Mouse (Mus musculus) limb, embryonic 13.5 days (tissue): ENCODE results near the gene Nr5a1. TPM values are rescaled to one million over a fixed set of nuclear protein-coding genes. Genes with fewer than 3 reads are reported as not detected.

Experiments
- ATAC-seq: fragments of 200-750 bp; cut with Nextera tagmentation; 2 replicates; pipeline ENCODE4 v1.8.0; 2017; ENCODE audit warnings: low read depth, moderate number of reproducible peaks, moderate TSS enrichment; ENCODE audit not compliant: low FRiP score
- H3K27ac ChIP-seq: fragments of 300-500 bp; sonication (generic); 2 replicates; pipeline ENCODE4 v1.5.1; 2015; ENCODE audit warnings: inconsistent platforms, mild to moderate bottlenecking, moderate library complexity
- H3K27me3 ChIP-seq: fragments of 300-500 bp; sonication (generic); 2 replicates; pipeline ENCODE4 v1.6.1; 2015; ENCODE audit warnings: mild to moderate bottlenecking, inconsistent platforms
- H3K36me3 ChIP-seq: fragments of 300-500 bp; sonication (generic); 2 replicates; pipeline ENCODE4 v1.6.1; 2015; ENCODE audit warnings: inconsistent platforms, mild to moderate bottlenecking, moderate library complexity
- H3K4me1 ChIP-seq: fragments of 300-500 bp; sonication (generic); 2 replicates; pipeline ENCODE4 v1.6.1; 2015; ENCODE audit warnings: inconsistent platforms
- H3K4me2 ChIP-seq: fragments of 300-500 bp; sonication (generic); replicated peaks from 2 replicates; pipeline ENCODE4 v1.6.1; 2015; ENCODE audit warnings: inconsistent platforms, mild to moderate bottlenecking, moderate library complexity
- H3K4me3 ChIP-seq: fragments of 300-500 bp; sonication (generic); 2 replicates; pipeline ENCODE4 v1.5.1; 2015; ENCODE audit warnings: moderate library complexity, mild to moderate bottlenecking, inconsistent platforms
- H3K9ac ChIP-seq: fragments of 300-500 bp; sonication (generic); 2 replicates; pipeline ENCODE4 v1.6.1; 2015; ENCODE audit warnings: mild to moderate bottlenecking, inconsistent platforms
- H3K9me3 ChIP-seq: fragments of 300-500 bp; sonication (generic); 2 replicates; pipeline ENCODE4 v1.6.1; 2016; ENCODE audit warnings: inconsistent platforms
- WGBS: fragments of 180-500 bp; shearing (Covaris S2); methylation state at CpG from one replicate; pipeline ENCODE4 v1.1.7; 2015; 5-methylcytosine and 5-hydroxymethylcytosine counted together
- polyA plus RNA-seq: library from polyadenylated mRNA; unstranded; fragments of >200 nt; fragmentation: Nextera tagmentation; extraction: Ambion mirVana; gene quantifications from 2 replicates; pipeline ENCODE4 v1.2.1, GENCODE M21; 2015

Nr5a1 gene
- polyA plus RNA-seq, 1 experiment from 2014 or later: not detected

DNA sequence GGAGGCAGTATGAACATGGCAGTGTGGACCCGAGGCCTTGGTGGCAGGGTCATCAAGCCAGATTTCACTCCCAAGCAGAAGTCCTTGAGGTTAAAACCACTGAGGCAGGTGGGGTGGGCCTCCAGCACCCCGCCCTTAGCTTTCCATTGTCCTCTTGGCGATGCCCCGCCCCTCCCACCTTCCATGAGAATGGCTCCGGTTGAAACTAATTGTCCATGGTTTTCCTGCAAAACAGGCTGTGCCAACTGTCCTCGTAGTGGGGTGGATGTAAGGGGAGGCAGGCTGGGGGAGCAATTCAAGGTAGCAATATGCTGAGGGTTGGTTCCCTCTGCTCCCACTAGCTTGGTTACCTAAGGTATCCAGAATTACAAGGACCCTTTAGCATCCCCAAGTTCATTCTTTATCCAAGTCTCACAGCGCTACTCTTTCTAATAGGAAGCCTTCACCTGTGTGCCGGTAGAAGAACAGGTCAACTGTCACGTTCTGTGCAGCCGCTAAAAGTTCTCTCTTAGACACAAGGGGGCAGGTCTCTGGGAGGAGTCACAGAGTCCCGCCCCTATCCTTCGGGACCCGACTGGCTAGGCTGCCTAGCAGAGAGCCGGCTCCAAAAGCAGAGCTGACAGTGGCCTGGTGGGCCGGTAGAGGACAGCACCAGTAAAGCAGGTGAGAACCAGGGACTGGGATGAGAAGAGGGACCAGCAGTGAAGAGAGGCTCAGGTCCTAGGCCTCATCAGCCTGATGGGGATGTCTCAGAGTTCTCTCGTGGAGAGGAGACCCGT is 45.4 kb downstream of the Nr5a1 start:
- Histone ChIP-seq H3K4me2 (peak overlapping the region; percentile 48), H3K4me1 (peaks cover 6% of the 10 kb centered on the region; the same call in 1 of the 2 replicates), H3K36me3 (no peaks in the 10 kb centered on the region), H3K9me3 (no peaks in the 10 kb centered on the region), H3K9ac (peak overlapping the region; percentile 26; the same call in 1 of the 2 replicates), H3K27ac (no peak overlapping the region), H3K27me3 (peaks cover 34% of the 10 kb centered on the region), H3K4me3 (peak overlapping the region; percentile 10; the same call in 1 of the 2 replicates)
- 14% methylated on average over 17 of the region's 17 CpGs for WGBS
- peak; percentile 78; the same call in 1 of the 2 replicates for ATAC-seq

DNA sequence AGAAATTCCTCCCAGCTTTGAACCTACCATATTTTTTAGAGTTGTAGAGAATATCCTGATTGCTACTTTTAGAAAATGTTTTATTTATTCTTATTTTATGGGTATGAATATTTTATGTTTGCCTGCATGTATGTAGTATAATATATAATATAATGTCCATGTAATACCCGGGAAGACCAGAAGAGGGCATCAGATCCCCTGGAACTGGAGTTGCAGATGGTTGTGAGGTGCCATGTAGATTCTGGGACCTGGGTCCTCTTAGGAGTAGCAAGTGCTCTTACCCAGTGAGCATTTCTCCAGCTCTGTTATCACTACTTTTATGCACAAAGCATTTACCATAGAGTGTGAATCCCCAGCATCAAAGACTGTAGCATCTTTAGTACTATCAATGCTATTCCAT is 52.9 kb downstream of the Nr5a1 start:
- Histone ChIP-seq H3K4me1 (no peaks in the 10 kb centered on the region), H3K9ac (no peak overlapping the region), H3K9me3 (no peaks in the 10 kb centered on the region), H3K27ac (no peak overlapping the region), H3K4me2 (no peak overlapping the region), H3K27me3 (no peaks in the 10 kb centered on the region; the same call in 1 of the 2 replicates), H3K4me3 (no peak overlapping the region), H3K36me3 (no peaks in the 10 kb centered on the region)
- WGBS: 7% methylated on average over 1 of the region's 1 CpGs
- ATAC-seq: no peak

DNA sequence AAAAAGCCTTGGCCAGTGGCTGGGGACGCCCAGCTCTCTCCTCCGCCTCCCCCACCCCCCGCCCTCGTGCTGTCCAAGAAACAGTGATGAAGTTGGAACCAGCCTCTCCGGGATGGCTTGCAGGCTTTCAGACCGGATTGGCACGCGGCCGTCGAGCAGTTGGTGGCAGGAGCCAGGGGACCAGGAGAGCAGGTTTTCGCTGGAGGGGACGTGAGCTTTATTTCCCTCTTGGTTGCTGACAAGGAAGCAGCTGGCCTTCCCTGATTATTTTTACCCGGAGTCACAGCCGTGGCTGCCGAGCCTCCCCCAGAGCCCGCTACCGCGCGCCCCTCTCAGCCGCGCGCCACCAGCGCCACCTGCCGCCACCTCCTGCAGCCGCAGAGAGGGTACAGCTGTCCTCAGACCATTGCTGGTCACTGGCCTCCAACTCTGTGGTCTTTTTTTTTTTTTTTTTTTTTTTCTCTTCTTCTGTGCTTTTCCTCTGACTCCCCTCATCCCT is 56.0 kb downstream of the Nr5a1 start:
- Histone ChIP-seq H3K9me3 (no peaks in the 10 kb centered on the region), H3K4me1 (no peaks in the 10 kb centered on the region), H3K36me3 (no peaks in the 10 kb centered on the region), H3K4me3 (peak overlapping the region; percentile 45), H3K27me3 (no peaks in the 10 kb centered on the region; the same call in 1 of the 2 replicates), H3K9ac (peak overlapping the region; percentile 62), H3K4me2 (peak overlapping the region; percentile 70), H3K27ac (no peak overlapping the region)
- WGBS: under 1% methylated on average over 25 of the region's 25 CpGs
- ATAC-seq: peak; percentile 94

DNA sequence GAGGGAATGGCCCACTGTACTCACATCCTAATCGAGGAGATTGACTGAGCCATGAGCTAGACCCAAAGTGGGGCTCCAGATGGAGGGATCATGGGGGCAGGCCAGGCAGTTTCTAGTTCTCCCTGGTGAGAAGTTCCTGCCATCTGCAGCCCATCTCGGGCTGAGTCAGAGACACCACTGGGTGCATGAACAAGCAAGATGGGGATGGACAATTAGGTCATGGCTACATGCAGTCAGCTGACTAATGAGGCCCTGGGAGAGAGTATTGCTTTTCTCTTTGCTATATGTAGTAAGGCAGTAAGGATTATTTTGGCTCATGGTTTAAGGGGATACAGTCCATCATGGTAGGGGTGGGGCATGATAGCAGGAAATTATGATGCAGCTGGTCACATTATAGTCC is 60.6 kb downstream of the Nr5a1 start:
- Histone ChIP-seq H3K9me3 (no peaks in the 10 kb centered on the region), H3K27me3 (no peaks in the 10 kb centered on the region; the same call in 1 of the 2 replicates), H3K4me3 (no peak overlapping the region), H3K4me2 (no peak overlapping the region), H3K36me3 (no peaks in the 10 kb centered on the region), H3K27ac (no peak overlapping the region), H3K9ac (no peak overlapping the region), H3K4me1 (peaks cover 20% of the 10 kb centered on the region)
- ATAC-seq: no peak
- WGBS: 81% methylated on average over 2 of the region's 2 CpGs

DNA sequence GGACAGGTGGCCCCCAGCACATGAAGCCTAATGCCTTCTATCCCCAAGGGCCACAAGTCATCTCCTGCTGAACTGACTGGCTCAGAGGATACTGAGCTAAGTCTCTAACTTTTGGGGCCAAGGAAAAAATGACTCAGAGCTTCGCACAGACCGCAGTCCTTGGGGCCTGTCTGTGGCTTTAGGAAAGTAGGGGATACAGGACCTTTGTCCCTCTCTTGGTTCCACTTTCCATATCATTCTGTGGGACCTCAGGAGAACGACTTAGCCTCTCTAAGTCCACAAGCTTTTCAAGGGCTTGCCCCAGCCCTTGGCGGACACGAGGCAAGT is 61.1 kb downstream of the Nr5a1 start:
- no peaks in the 10 kb centered on the region; the same call in 1 of the 2 replicates for H3K27me3 ChIP-seq
- no peak overlapping the region for H3K4me2 ChIP-seq
- no peak overlapping the region for H3K4me3 ChIP-seq
- no peaks in the 10 kb centered on the region for H3K36me3 ChIP-seq
- no peak overlapping the region for H3K27ac ChIP-seq
- peaks cover 20% of the 10 kb centered on the region for H3K4me1 ChIP-seq
- no peak for ATAC-seq
- peaks cover 3% of the 10 kb centered on the region; the same call in 1 of the 2 replicates for H3K9me3 ChIP-seq
- H3K9ac ChIP-seq: no peak overlapping the region
- 81% methylated on average over 5 of the region's 5 CpGs for WGBS

DNA sequence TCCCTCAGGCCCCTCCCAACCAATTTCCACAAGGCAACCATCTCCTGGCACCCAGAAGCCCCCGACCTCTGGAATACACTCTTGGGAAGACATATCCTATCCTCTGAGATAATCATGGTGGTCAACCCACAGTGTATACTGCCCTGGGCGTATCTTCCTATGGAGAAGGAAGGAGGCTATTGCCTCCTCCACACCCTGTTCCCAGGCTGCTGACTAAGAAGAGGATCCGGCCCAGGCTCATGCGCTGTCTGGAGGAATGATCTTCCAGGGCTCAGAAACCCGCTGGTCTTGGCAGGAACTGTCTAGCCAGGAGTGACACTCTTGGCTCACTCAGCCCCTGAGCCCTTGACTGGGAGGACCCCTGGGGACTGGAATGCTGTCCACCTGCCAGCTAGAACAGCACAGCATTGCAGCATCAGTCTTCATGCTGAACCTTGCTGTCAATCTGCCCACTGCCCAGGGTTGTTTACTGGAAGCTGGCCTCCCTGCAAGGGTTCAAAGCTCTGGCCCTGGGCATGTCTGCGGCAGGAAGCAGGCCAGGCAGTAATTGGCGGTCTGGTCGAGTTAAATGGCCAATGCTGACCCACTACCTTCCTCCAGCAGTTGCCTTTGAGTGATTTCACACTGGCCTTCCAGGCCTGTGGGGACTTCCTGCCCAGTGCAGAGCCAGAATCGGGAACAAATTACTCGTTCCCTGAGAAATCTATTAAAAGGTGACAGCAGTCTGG is 61.6 kb downstream of the Nr5a1 start:
- 0 out of 2 replicates have a peak overlapping the region, but pooled peaks have one; percentile 3 for H3K27ac ChIP-seq
- 43% methylated on average over 10 of the region's 10 CpGs for WGBS
- no peak overlapping the region for H3K4me3 ChIP-seq
- H3K36me3 ChIP-seq: no peaks in the 10 kb centered on the region
- ATAC-seq: no peak
- H3K9ac ChIP-seq: no peak overlapping the region
- peaks cover 3% of the 10 kb centered on the region; the same call in 1 of the 2 replicates for H3K9me3 ChIP-seq
- peaks cover 20% of the 10 kb centered on the region for H3K4me1 ChIP-seq
- no peaks in the 10 kb centered on the region; the same call in 1 of the 2 replicates for H3K27me3 ChIP-seq
- no peak overlapping the region for H3K4me2 ChIP-seq

DNA sequence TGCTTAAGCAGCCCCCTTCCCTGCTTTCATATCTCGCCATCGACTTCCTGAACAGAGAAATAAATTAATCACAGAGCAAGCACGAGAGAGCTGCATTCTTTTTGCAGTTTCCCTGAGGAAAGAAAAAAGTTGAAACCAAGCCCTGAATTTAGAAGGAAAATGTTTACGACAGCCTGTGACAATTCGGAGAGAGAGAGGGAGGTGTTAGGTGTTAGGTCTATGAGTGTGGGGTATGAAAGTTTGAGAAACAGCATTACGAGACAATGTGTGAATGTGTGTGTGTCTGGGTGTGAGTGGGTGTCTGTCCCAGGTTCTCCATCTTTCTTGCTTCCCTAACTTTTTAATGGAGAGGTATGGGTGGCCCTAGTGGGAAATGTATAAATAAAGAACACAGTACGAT is 62.2 kb downstream of the Nr5a1 start:
- no peak for ATAC-seq
- H3K4me1 ChIP-seq: peaks cover 27% of the 10 kb centered on the region
- H3K27ac ChIP-seq: no peak overlapping the region
- H3K27me3 ChIP-seq: no peaks in the 10 kb centered on the region
- no peak overlapping the region for H3K4me3 ChIP-seq
- H3K36me3 ChIP-seq: no peaks in the 10 kb centered on the region
- 46% methylated on average over 7 of the region's 7 CpGs for WGBS
- H3K9me3 ChIP-seq: peaks cover 3% of the 10 kb centered on the region; the same call in 1 of the 2 replicates
- H3K4me2 ChIP-seq: no peak overlapping the region
- 0 out of 2 replicates have a peak overlapping the region, but pooled peaks have one; percentile 2 for H3K9ac ChIP-seq

DNA sequence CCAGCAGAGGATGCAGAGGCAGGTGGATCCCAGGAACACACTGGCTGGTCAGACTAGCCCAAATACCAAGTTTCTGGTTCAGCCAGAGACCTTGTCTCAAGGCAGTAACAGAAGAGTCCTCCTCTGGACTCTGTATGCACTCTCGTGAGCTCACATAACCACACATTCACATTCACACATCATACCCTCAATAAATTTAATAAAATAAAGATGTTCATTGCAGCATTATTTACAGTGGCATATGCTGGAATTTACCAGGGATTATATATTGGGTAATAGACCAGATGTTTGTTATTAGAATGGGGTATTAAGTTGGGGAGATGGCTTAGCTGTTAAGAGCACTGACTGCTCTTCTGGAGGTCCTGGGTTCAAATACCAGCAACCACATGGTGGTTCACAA is 64.0 kb downstream of the Nr5a1 start:
- WGBS: 21% methylated on average over 1 of the region's 1 CpGs
- Histone ChIP-seq H3K27ac (no peak overlapping the region), H3K4me2 (no peak overlapping the region), H3K4me3 (no peak overlapping the region), H3K9me3 (peaks cover 3% of the 10 kb centered on the region; the same call in 1 of the 2 replicates), H3K4me1 (peaks cover 29% of the 10 kb centered on the region), H3K27me3 (no peaks in the 10 kb centered on the region), H3K36me3 (no peaks in the 10 kb centered on the region), H3K9ac (no peak overlapping the region)
- no peak; the same call in 1 of the 2 replicates for ATAC-seq

DNA sequence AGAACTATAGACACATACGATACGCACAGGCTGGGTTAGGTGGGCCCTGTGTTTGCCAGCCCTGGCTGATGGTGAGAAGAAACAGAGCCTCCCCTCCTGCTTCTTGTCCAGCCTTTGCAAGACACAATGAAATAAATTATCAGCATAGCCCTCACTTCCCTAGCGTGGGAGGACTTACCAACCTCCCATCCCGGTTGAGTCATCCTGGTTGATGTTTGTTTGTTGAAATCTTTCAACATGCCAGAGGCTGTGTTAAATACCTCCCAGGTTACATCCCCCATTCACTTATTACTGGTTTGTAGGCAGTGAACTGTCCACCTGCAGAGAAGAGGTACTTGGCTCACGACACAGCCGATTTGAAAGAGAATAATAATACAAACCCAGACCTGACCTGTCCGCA is 66.7 kb downstream of the Nr5a1 start:
- Histone ChIP-seq H3K9me3 (peaks cover 3% of the 10 kb centered on the region; the same call in 1 of the 2 replicates), H3K4me3 (no peak overlapping the region), H3K27me3 (no peaks in the 10 kb centered on the region), H3K9ac (no peak overlapping the region), H3K27ac (no peak overlapping the region), H3K36me3 (no peaks in the 10 kb centered on the region), H3K4me2 (no peak overlapping the region), H3K4me1 (peaks cover 30% of the 10 kb centered on the region)
- WGBS: 90% methylated on average over 7 of the region's 7 CpGs
- ATAC-seq: no peak

DNA sequence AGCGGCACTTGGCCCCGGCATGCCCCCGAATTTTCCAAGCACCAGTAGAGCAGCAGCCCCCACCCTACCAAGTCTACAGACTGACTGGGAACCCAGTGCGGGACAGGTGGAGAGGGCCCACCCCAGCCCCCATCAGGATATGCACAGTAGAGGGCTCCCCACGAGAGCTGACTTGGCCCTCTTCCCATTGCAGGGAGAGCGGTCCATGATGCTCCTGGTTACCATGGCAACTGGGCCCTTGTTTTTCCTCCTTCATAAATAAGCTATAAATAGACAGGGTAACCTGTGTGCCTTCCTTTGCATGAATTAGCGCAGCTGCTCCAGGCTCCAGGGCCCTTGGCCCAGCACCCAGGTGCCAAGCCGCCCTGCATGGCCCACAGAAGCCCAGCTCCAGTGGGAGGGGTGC is 67.1 kb downstream of the Nr5a1 start:
- ATAC-seq: no peak
- no peaks in the 10 kb centered on the region for H3K36me3 ChIP-seq
- H3K27ac ChIP-seq: no peak overlapping the region
- H3K9ac ChIP-seq: no peak overlapping the region
- 64% methylated on average over 8 of the region's 8 CpGs for WGBS
- no peaks in the 10 kb centered on the region for H3K27me3 ChIP-seq
- H3K9me3 ChIP-seq: peaks cover 3% of the 10 kb centered on the region; the same call in 1 of the 2 replicates
- H3K4me1 ChIP-seq: peaks cover 29% of the 10 kb centered on the region
- no peak overlapping the region for H3K4me2 ChIP-seq
- H3K4me3 ChIP-seq: no peak overlapping the region

DNA sequence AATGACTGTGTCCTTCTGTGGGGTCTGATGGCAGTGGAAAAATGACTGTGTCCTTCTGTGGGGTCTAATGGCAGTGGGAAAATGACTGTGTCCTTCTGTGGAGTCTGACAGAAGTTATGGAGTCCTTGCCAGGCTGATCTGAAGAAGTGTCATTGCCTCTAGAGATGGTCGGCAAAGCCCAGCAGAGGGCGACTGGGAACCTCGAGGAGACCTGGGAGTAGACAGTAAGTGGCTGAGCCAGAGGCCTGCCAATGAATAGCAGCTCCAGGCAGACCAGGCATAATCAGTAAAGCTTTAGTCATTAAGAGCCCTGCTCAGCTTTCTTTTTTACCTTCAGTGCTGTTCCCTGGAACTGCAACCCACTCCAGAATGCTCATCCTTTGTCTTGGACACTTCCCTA is 68.4 kb downstream of the Nr5a1 start:
- Histone ChIP-seq H3K4me2 (no peak overlapping the region), H3K4me3 (no peak overlapping the region), H3K4me1 (peaks cover 21% of the 10 kb centered on the region), H3K9ac (no peak overlapping the region), H3K36me3 (peaks cover 10% of the 10 kb centered on the region), H3K27ac (no peak overlapping the region), H3K9me3 (peaks cover 3% of the 10 kb centered on the region; the same call in 1 of the 2 replicates), H3K27me3 (no peaks in the 10 kb centered on the region)
- no peak for ATAC-seq
- 0% methylated on average over 3 of the region's 3 CpGs for WGBS
